9 mouse cellular contexts compared by ENCODE assay signal in the genomic region with DNA sequence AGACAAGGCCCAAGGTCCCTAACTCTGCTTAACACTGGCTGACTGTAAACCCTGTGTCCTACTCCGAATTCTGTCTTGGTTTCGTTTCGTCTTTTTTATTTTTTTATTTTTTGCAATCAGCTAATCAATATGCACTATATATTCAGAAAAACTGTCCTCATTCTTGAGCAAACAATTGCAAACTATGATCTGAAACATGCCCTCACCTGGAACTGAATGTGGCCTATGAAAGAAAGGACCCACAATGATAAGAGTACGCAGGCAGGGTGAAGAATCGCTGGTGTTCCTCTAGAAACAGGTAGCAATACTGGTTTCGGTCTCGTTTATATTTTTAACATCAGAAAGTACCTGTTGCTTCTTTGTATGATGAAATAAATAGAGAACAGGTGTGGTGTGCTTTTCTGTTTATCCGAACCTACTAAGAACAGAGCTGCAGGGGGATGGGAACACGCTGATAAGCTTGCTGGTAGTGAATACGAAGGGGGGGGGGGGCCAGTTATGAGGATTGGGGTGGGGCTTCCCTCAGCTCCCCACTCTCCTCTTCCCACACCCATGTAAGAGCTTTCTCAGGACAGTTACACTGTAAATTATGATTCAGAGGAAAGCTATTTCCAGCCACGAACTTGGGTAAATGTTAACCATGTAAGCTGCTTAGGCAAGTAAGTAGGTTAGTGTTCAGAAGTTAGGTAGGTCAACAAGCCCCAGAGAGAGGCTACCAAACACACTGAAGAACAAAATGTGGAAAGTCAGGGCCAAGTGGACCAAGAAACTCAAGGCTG.
DNase-seq lines count a peak whose midpoint lies in the region; ATAC-seq and TF ChIP-seq lines count a peak whose summit lies in the region.
"Had no signal": no experiment of that assay in that cellular context is flagged by ENCODE, and none has a peak within 500 bp of the region (broad histone marks: within the 10 kb centered on the region; RNA-seq: fewer than 3 reads in every experiment).

No protein-coding gene starts in this region.

- no peak overlapping the region for H3K4me3 ChIP-seq in forebrain, embryonic 15.5 days
- no peak overlapping the region for H3K4me3 ChIP-seq in forebrain, embryonic 14.5 days (ENCODE audit: low read depth, low read length)
- no peak overlapping the region for H3K4me3 ChIP-seq in intestine, embryonic 14.5 days (ENCODE audit: low read depth, low read length)
- H3K4me3 ChIP-seq in small intestine, adult 2 months (ENCODE audit: low read depth, low read length), result no peak overlapping the region

- TF ChIP-seq POLR2A in small intestine, adult 2 months (IDR thresholded peaks at IDR 0.05; ENCODE audit: low read depth, low read length), result no peak

- 82% methylated on average over 11 of the region's 11 CpGs for WGBS in forebrain, embryonic 15.5 days
- 87% methylated on average over 11 of the region's 11 CpGs for WGBS in forebrain, embryonic 14.5 days
- 67% methylated on average over 11 of the region's 11 CpGs for WGBS in intestine, embryonic 14.5 days
- 21% methylated on average over 11 of the region's 11 CpGs for WGBS in small intestine, adult 2 months

- DNase-seq in forebrain, embryonic 14.5 days (ENCODE audit: low spot score), result no peak
- peak; percentile 60 for DNase-seq in lung, postnatal 36 days
- no peak for DNase-seq in lung, postnatal 4 days
- DNase-seq in intestine, embryonic 14.5 days (ENCODE audit: low spot score), result no peak
- DNase-seq in adrenal gland, adult 18-20 months (ENCODE audit: low spot score in 2 of 2), result no peak
- DNase-seq: gastrocnemius, postnatal 14 days had no signal

- H3K27me3 ChIP-seq in forebrain, embryonic 15.5 days, result no peaks in the 10 kb centered on the region
- no peaks in the 10 kb centered on the region for H3K27me3 ChIP-seq in forebrain, embryonic 14.5 days (replicated peaks; ENCODE audit: control insufficient read depth, insufficient read depth, low read length)
- no peaks in the 10 kb centered on the region for H3K27me3 ChIP-seq in intestine, embryonic 14.5 days (replicated peaks; ENCODE audit: control insufficient read depth, insufficient read depth, low read length)
- H3K27me3 ChIP-seq in small intestine, adult 2 months (ENCODE audit: control insufficient read depth, insufficient read depth, low read length), result no peaks in the 10 kb centered on the region

- H3K9me3 ChIP-seq in forebrain, embryonic 15.5 days, result no peaks in the 10 kb centered on the region
- H3K9me3 ChIP-seq in forebrain, embryonic 14.5 days (replicated peaks; ENCODE audit: control insufficient read depth, low read length), result no peaks in the 10 kb centered on the region
- no peaks in the 10 kb centered on the region for H3K9me3 ChIP-seq in intestine, embryonic 14.5 days (ENCODE audit: control insufficient read depth, low read length)

- H3K4me2 ChIP-seq in forebrain, embryonic 15.5 days (replicated peaks), result no peak overlapping the region
- H3K4me2 ChIP-seq in forebrain, embryonic 14.5 days (ENCODE audit: low read length), result no peak overlapping the region
- no peak overlapping the region for H3K4me2 ChIP-seq in intestine, embryonic 14.5 days (ENCODE audit: low read length)

- no peak overlapping the region for H3K9ac ChIP-seq in forebrain, embryonic 15.5 days (replicated peaks)
- no peak overlapping the region for H3K9ac ChIP-seq in forebrain, embryonic 14.5 days (ENCODE audit: low read length)
- no peak overlapping the region for H3K9ac ChIP-seq in intestine, embryonic 14.5 days (ENCODE audit: low read length)

- H3K4me1 ChIP-seq in forebrain, embryonic 15.5 days, result peaks cover 52% of the 10 kb centered on the region
- H3K4me1 ChIP-seq in forebrain, embryonic 14.5 days (ENCODE audit: control insufficient read depth, insufficient read depth, low read length), result peaks cover 33% of the 10 kb centered on the region
- H3K4me1 ChIP-seq in intestine, embryonic 14.5 days (replicated peaks; ENCODE audit: control insufficient read depth, insufficient read depth, low read length), result peaks cover 46% of the 10 kb centered on the region
- H3K4me1 ChIP-seq in small intestine, adult 2 months (ENCODE audit: control insufficient read depth, insufficient read depth, insufficient read length, low read length), result peaks cover 21% of the 10 kb centered on the region

- TF ChIP-seq CTCF in small intestine, adult 2 months (IDR thresholded peaks at IDR 0.05; ENCODE audit: extremely low read depth, insufficient read length, insufficient replicate concordance, low read depth, low read length), result no peak

- no peaks in the 10 kb centered on the region for H3K36me3 ChIP-seq in forebrain, embryonic 15.5 days
- H3K36me3 ChIP-seq in forebrain, embryonic 14.5 days (ENCODE audit: control insufficient read depth, insufficient read depth, low read length), result no peaks in the 10 kb centered on the region
- no peaks in the 10 kb centered on the region for H3K36me3 ChIP-seq in intestine, embryonic 14.5 days (ENCODE audit: control insufficient read depth, insufficient read depth, low read length)
- H3K36me3 ChIP-seq in small intestine, adult 2 months (ENCODE audit: control insufficient read depth, insufficient read depth, low read length), result no peaks in the 10 kb centered on the region

- ATAC-seq in forebrain, embryonic 15.5 days (replicated peaks), result no peak
- no peak for ATAC-seq in forebrain, embryonic 14.5 days
- ATAC-seq in intestine, embryonic 14.5 days (replicated peaks; ENCODE audit: low FRiP score, low TSS enrichment, low read depth), result no peak
- no peak for ATAC-seq in cerebellum, adult (ENCODE audit: insufficient number of reproducible peaks, low FRiP score, low TSS enrichment)

- H3K27ac ChIP-seq in forebrain, embryonic 15.5 days (replicated peaks), result peak overlapping the region; percentile 34; the same call in 1 of the 2 replicates
- no peak overlapping the region for H3K27ac ChIP-seq in forebrain, embryonic 14.5 days (ENCODE audit: low read depth, low read length)
- peak overlapping the region; percentile 51 for H3K27ac ChIP-seq in intestine, embryonic 14.5 days (ENCODE audit: low read depth)
- H3K27ac ChIP-seq in small intestine, adult 2 months (ENCODE audit: insufficient read depth, low read depth, low read length), result peak overlapping the region; percentile 83
